Mouse (Mus musculus): ENCODE results near the gene Cat.

Cat gene

GRCm38 (mm10) chr2:103436534-103436933 is 48.4 kb downstream of the Cat start:
- no peak for DNase-seq (ENCODE audit: low read depth)

GRCm38 (mm10) chr2:103435110-103435509 is 49.9 kb downstream of the Cat start:
- DNase-seq (ENCODE audit: low read depth) = no peak

- DNase-seq (ENCODE audit: low read depth) = no peak
Observed at GRCm38 (mm10) chr2:103432695-103433275, 52.2 kb downstream of the Cat start.

- DNase-seq (ENCODE audit: low read depth) = no peak
Observed at GRCm38 (mm10) chr2:103430712-103431111, 54.2 kb downstream of the Cat start.

- no peak for DNase-seq (ENCODE audit: low read depth)
Observed at GRCm38 (mm10) chr2:103428356-103428755, 56.6 kb downstream of the Cat start.

GRCm38 (mm10) chr2:103425456-103426063 is 59.4 kb downstream of the Cat start:
- no peak for DNase-seq (ENCODE audit: low read depth)

- DNase-seq (ENCODE audit: low read depth) = peak; percentile 60
Observed at GRCm38 (mm10) chr2:103424349-103425026, 60.5 kb downstream of the Cat start.

- DNase-seq (ENCODE audit: low read depth) = no peak
Observed at GRCm38 (mm10) chr2:103423884-103424283, 61.1 kb downstream of the Cat start.

GRCm38 (mm10) chr2:103420650-103421507 is 64.1 kb downstream of the Cat start:
- no peak for DNase-seq (ENCODE audit: low read depth)

- no peak for DNase-seq (ENCODE audit: low read depth)
Observed at GRCm38 (mm10) chr2:103415774-103416173, 69.2 kb downstream of the Cat start.

- no peak for DNase-seq (ENCODE audit: low read depth)
Observed at GRCm38 (mm10) chr2:103413381-103413780, 71.6 kb downstream of the Cat start.

- DNase-seq (ENCODE audit: low read depth) = no peak
Observed at GRCm38 (mm10) chr2:103411816-103412215, 73.1 kb downstream of the Cat start.

- no peak for DNase-seq (ENCODE audit: low read depth)
Observed at GRCm38 (mm10) chr2:103411348-103411747, 73.6 kb downstream of the Cat start, which contains the start of gene Elf5. TSS of gene Elf5 (plus strand) at chr2:103411688.

- DNase-seq (ENCODE audit: low read depth) = no peak
Observed at GRCm38 (mm10) chr2:103406239-103406638, 78.7 kb downstream of the Cat start.

All from induced T-regulatory cell, adult 2 months (primary cell).